Mouse (Mus musculus) liver, embryonic 14.5 days (tissue): Measurements from ENCODE around the gene Psmd2.

ENCODE experiments used
- CTCF ChIP-seq: IDR thresholded peaks from 2 replicates; pipeline ENCODE4 v1.5.1; 2016; ENCODE audit warnings: antibody characterized with exemption, low read depth, control low read depth
- EP300 ChIP-seq: IDR thresholded peaks from 2 replicates; pipeline ENCODE4 v1.6.1; 2016; ENCODE audit warnings: antibody characterized with exemption, low read depth

DNA sequence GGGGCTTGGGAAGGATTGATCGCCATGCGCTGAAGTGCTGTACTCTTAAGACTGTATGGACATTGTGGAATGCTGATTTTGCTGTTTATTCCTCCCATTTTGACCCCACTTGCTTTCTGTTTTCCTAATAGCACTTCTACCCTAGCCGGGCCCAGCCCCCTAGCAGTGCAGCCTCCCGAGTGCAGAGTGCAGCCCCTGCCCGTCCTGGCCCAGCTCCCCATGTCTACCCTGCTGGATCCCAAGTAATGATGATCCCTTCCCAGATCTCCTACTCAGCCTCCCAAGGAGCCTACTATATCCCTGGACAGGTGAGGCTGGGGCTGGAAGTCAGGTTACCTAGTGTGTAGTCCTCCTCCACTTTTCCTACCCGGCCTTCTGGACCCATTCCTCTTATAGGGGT, 23.8 kb downstream of the Psmd2 start:
- TF ChIP-seq CTCF: no peak
- TF ChIP-seq EP300: no peak
